Mouse (Mus musculus): ENCODE measurements around the gene Peg3.
A peak's percentile ranks its signal among the peaks of the same experiment; 100 is the strongest.

- TF ChIP-seq CTCF (IDR thresholded peaks at IDR 0.05; ENCODE audit: control insufficient read depth, insufficient read depth, insufficient replicate concordance, low read depth, low read length) (peak; percentile 28; the same call in 1 of the 2 replicates), POLR2A (IDR thresholded peaks at IDR 0.05; ENCODE audit: control insufficient read depth, low read depth, low read length) (no peak)
Observed at GRCm38 (mm10) chr7:6727351-6728121, 2.7 kb downstream of the Peg3 start.

Data from testis, adult 2 months (tissue).